Mouse (Mus musculus): ENCODE measurements around the gene Lmntd1. TPM values are rescaled to one million over a fixed set of nuclear protein-coding genes. Genes with fewer than 3 reads are reported as not detected.

The Lmntd1 gene
- total RNA-seq, 2 experiments from 2014 or later = 2.2 to 2.3 TPM

DNA sequence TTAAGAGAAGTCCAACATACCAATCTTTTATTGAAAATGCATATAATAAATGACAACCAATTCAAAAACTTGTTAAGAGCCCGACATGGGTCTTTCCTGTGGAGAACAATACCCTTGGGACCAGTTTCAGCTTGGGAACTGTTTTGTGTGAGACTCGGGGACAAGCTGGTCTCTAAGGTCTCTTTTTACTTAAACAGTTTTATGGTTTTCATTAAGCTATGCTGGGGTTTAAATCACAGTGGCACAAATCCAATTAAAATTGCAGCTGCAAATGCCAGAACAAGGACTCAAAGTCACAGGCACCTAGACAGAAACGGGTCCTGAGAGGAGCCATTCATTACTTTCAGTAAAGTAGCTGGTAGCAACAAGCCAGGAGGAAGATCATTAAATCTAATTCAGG, 8.9 kb downstream of the Lmntd1 start:
- no peak for DNase-seq

GRCm38 (mm10) chr6:145604648-145605047, 9.5 kb downstream of the Lmntd1 start:
- DNase-seq = no peak

GRCm38 (mm10) chr6:145604126-145604525, 10.0 kb downstream of the Lmntd1 start:
- DNase-seq = no peak

DNA sequence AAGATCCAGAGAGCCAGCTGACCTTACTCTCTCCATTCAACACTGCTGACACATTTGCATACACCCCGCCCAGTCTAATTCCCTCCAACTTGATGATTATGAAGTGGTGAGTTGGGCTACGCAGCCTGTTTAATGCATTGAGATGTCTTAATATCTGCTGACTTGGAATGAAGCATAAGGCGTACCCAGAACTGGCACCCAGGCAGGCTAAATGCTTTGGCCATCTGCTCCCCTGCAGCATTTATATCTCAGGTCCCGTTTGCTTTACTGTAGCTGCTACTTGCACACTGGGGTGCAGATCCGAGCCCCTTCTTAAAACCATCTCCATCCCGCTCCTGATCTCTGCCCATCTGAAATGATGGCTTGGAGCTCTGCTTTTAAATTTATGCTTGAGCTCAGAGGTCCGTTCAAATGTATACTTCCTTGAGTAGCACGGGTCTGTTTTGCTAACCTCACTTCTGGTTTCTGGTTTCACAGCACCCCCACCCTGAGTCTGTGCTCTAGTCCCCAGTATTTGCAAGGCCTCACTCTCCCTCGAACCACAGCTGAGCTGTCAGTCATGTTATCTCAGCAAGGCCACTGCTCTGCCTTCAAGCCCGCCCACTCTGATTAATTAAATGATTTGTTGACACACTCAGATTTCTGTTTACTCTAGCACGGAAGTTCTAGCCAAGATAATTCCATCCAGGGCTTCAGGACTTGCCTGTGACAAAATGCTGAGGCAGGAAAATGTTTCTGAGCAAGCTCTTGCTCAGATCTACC, 15.1 kb downstream of the Lmntd1 start:
- DNase-seq = no peak

GRCm38 (mm10) chr6:145595905-145596304, 18.2 kb downstream of the Lmntd1 start:
- DNase-seq = no peak

- DNase-seq = no peak
Observed at GRCm38 (mm10) chr6:145593991-145594390, 20.1 kb downstream of the Lmntd1 start.

DNA sequence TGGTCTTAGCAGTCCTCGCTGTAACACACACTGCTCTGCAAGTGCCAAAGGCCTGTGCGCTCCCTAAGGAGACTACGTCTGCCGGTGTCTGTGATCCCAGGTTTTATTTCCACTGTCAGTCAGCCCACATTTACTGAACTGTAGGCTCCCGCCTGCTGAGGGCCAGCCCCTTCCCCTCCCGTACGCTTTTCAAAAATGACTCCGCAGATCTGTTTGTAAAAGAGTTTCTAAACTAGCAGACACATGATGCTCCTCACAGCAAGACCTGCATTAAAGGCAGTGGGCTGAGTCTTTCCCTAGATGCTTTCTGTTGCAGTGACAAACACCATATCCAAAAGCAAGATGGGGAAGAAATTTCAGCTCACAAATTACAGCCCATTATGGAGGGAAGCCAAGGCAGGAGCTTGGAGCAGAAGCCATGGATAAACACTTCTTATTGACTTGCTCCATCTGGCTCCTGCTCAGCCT, 21.6 kb downstream of the Lmntd1 start:
- DNase-seq = no peak

DNA sequence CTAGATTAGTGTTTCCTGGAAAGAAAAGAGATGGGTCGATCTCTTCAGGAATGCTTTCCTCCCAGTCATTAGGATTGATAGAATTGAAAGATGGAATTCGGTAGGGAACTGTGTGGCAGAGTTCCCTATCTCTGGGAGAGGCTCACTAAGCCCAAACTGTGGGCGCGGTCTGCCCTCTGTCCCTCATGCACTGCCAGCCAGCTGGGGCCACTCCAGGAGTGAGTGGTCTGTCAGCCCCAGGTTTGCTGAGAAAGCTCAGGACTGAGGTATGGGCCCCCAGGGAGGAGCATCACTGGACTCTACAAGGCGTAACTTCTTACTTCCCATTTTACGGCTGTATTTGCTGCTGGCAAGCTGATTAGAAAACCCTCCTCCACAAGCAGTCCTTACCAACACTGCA, 22.1 kb downstream of the Lmntd1 start:
- no peak for DNase-seq

- no peak for DNase-seq
Observed at GRCm38 (mm10) chr6:145591578-145591977, 22.5 kb downstream of the Lmntd1 start.

GRCm38 (mm10) chr6:145590501-145591293, 23.4 kb downstream of the Lmntd1 start:
- no peak for DNase-seq

- DNase-seq = no peak
Observed at GRCm38 (mm10) chr6:145585052-145585973, 28.8 kb downstream of the Lmntd1 start.

DNA sequence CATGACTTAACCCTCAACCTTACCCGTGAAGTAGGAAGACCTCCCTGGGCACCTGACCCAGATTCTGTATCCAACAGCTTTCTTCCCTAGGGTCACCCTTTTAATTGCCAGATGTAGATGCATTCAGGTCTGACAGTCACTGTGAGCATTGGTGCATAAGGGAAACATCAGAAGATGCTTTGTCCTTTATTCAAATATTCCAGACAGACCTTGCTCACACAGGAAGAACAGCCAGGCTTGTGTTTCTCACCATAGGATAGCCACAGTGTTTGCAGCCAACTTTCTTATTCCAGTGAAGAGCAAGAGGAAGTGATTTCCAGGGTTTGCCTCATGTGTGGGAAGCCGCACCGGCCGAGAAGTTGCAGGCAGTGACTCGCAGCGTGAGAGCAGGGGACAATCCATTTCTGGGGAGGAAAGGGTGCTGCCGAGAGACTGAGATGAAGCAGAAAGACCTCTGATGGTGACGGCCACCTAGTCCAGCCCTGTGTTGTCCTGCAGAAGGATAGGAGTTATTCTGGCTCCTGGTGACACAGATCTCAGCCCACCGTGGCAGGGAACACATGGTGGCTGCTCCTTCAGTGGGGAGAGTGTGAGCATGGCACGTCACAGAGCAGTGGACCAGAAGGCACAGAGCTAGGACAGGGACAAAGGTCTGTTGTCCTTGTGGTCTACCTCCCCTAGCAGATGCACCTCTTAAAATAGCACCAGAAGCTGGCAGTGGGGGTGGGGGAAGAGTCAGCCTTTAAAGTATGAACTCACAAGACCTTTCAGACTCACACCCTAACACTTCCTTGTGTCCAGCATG, 32.6 kb downstream of the Lmntd1 start:
- no peak for DNase-seq

- no peak for DNase-seq
Observed at GRCm38 (mm10) chr6:145579761-145580160, 34.4 kb downstream of the Lmntd1 start.

DNA sequence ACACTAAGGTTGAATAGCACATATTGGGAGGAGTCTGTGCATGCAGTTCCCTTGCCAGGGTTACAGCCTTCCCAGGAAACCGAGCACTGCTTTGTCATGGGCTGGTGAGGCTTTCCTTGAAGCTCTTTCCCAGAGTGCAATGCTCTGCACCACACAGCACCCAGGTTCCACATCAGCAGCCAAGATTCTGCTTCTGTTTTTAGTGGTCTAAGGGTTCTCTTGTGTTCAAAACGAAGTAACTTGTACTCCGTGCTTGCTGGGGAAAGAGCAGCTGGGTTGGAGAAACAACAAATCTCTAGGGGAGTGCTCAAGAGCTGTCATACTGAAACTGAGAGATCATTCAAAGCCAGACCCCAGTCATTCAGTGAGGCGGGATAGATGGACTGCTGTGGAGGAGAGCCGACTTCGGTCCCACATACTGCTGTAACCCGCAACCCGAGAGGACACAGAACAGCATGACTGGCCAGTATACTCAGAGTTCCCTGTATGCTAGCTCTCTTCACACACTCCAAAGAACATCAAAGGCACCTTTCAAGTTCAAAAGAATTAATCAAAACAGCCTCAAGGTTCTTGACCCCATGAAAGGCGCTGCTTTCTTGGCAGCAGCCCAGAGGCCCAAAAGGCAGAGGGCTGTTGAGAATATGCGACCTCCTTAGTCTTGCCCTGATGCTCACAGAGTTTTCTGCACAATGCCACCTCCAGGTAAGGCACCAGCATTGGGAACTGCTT, 35.5 kb downstream of the Lmntd1 start:
- no peak for DNase-seq

- DNase-seq = no peak
Observed at GRCm38 (mm10) chr6:145576762-145577161, 37.4 kb downstream of the Lmntd1 start.

DNA sequence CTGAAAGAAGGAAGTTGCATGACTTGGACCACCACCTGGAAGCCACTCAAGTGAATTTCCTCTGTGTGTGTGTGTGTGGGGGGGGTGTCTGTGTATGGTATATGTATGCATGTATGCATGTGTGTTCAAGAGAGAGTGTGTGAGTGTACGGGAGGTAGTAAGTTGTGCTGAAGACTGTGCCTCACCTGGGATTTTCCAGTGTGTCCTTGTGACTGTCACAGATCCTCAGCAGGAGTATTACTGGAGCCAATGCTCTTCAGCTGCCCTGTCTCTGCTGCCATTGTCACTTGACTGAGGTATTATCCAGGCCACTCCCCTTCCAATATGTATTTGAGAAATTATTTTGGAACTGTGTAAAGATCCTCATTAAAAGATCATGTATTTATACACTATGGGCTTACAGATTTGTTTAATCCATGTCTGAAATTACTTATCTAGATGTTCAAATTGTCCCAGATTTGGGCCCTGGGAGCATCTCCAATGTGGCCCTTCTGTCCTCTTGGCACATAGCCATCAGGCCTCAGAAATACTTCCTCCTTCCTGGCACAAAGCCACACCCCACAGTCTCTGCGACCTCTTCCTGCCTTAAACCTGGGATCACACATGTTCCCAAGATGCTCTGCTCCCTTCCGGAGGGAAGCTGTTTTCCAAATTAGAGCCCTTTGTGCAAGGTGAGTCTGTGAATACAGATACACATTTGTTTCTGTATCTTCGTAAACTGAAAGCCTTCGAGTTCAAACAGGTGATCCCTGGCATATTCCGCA, 40.7 kb downstream of the Lmntd1 start:
- DNase-seq = no peak

- no peak for DNase-seq
Observed at GRCm38 (mm10) chr6:145568701-145569100, 45.4 kb downstream of the Lmntd1 start.

- DNase-seq = no peak
Observed at GRCm38 (mm10) chr6:145567832-145568231, 46.3 kb downstream of the Lmntd1 start.

DNA sequence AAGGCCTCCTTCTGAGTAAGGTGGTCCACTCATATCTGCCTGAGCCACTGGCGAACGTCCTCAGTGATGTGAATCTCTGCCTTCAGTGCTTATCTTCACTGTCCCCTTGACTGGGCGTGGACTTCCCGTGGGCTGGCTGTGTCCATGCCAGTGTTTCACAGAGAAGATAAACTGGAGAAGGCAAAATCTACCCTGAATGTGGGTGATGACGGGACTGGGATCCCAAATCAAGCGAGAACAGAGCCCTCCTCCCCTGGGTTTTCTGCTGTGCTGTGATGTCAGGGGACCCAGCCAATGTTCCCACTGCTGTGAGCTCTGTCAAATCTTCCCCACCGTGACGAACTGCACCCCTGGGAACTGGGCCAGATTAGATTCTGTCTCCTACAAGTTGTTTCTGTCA, 46.8 kb downstream of the Lmntd1 start:
- no peak for DNase-seq

GRCm38 (mm10) chr6:145565663-145566062, 48.5 kb downstream of the Lmntd1 start:
- DNase-seq = no peak
